Mouse (Mus musculus) layer of hippocampus, adult 8-10 months (tissue): ENCODE data around the gene Tcea3. TPM values are rescaled to one million over a fixed set of nuclear protein-coding genes. Genes with fewer than 3 reads are reported as not detected.
A peak's percentile ranks its signal among the peaks of the same experiment; 100 is the strongest.

ENCODE experiments used
- DNase-seq, 2 experiments: peaks; one replicate each; pipeline ENCODE4 v3.0.0; 2022; ENCODE audit warnings: low spot score in 2 of 2
- total RNA-seq, 4 experiments: library from RNA; stranded (reverse); gene quantifications; 2 replicates each; pipeline ENCODE4 v1.2.4; 2022

Tcea3 gene
- total RNA-seq, 4 experiments from 2014 or later, result 0.45 to 0.94 (median 0.64) TPM; not detected in 1

DNA sequence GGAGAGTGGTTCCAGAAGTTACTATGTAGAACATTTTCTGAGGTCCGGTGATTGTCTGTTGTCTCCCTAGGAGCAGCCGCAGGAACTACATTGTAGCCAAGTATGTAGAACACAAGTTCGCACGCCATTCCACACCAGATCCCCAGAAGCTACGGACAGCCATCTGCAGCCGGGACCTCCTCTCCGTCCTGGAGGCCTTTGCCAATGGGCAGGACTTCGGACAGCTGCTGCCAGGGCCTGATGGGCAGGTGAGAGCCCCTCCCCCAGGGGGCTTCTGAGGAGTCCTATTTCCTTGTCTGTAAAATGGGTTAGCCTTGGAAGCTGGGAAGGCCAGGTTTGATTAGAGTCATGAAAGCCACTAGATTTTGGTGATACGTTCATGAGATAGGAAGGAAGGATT, 8.4 kb upstream of the Tcea3 start:
- no peak for DNase-seq

- peak; percentile 78 to 82 for DNase-seq
Measured at GRCm38 (mm10) chr4:136239622-136240021, 7.9 kb upstream of the Tcea3 start.

- no peak for DNase-seq
Measured at GRCm38 (mm10) chr4:136240123-136240522, 7.4 kb upstream of the Tcea3 start.

GRCm38 (mm10) chr4:136240955-136241354, 6.6 kb upstream of the Tcea3 start:
- no peak for DNase-seq

- no peak for DNase-seq
Measured at GRCm38 (mm10) chr4:136242065-136242703, 5.3 kb upstream of the Tcea3 start.

- DNase-seq, result no peak
Measured at GRCm38 (mm10) chr4:136242728-136243127, 4.8 kb upstream of the Tcea3 start.

DNA sequence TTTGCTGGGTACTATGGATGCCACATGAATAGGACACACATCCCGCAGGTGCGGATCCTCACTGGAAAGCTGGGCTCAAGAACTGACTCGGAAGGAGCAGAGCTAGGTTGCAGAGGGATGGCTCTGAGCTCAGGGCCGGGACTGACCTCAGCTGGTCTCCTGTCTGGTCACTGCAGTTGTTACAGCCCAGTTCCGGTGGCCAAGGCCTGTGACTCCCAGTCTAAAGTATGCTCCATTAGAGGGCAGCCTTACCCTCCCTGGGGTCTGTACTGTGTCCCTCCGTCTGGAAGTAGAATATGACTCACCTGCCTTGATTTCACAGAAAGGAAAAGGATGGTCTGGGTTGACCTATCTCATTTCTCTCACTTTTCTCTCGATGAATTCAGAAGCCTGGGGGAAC, 3.3 kb upstream of the Tcea3 start:
- no peak for DNase-seq

DNA sequence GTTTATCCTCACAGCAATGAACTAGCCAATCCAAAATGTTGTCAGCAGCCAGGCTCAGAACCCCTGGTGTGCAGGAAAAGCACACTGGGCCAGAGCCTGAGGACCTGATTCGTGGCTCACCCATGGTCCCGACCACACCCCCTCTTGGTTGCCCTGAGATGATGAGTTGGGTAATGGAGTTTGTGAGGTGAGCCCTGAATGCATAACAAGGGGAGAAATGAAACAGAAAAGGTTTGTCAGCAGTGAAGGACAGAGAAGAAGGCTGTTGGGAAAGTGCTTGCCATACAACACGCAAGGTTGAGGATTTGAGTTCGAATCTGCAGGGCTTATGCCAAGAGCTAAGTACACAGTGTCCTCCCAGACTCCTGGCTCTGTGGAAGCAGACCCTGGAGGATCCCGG, 1.8 kb upstream of the Tcea3 start:
- no peak for DNase-seq

DNA sequence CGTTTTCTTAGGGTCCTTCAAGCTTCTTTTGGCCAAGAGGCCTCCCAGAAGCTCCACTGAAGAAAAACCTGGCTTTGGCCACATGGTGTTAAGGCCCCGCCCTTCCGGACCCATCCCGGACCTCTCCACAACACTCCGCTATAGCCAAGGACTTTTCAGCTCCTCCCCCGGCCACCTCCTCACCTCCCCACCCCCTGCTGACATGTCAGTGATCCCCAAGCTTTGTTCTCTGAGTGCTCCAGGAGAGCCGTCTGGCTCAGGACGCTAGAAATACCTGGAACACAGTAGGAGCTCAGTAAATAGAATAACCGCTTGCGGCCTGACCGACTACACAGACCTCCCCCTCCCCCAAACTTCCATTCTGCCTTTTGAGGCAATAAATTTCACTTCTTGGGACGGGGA, 960 bp upstream of the Tcea3 start:
- no peak for DNase-seq

- no peak for DNase-seq
Measured at GRCm38 (mm10) chr4:136247386-136247728, 172 bp upstream of the Tcea3 start.

- DNase-seq, result no peak
Measured at GRCm38 (mm10) chr4:136248464-136249331, 1.2 kb downstream of the Tcea3 start.

- no peak for DNase-seq
Measured at GRCm38 (mm10) chr4:136249332-136249647, 1.8 kb downstream of the Tcea3 start.

DNA sequence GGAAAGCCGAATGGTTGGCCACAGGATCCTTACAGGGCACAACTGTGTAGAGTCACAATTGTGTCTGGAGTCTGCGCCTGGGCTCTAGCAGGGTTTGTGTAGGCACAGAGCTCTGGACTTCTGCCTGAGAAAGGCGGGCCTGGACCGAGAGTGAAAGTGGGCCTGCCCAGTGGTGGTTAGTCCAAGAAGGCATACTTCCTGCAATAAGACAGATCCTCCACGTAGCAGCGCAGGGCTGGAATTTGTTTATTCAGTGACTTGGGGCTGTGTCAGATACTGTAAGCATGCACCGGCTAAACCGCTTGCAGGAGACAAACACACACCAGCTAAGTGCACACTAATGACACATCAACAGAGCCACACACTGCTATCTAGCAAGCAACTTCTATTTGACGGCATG, 2.3 kb downstream of the Tcea3 start:
- no peak for DNase-seq

DNA sequence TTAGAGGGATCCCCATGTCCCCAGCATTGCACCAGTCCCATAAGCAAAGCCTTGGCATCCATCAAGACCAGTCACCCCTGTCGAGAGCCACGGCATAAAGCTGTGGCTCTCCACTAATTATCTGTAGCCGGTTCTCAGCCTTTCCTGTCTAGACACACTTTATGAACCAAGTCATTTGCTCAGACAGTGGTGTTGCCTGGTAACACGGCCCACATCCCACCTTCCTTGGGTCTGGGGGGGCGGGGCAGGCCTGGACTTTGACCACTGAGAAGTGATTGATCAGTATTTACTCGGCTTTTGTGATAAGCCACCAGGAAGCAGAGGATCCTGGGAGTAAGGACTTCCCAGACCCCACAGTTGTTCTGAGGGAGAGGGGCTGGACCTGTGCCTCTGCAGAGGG, 8.4 kb downstream of the Tcea3 start:
- DNase-seq, result no peak

- no peak for DNase-seq
Measured at GRCm38 (mm10) chr4:136256696-136257095, 9.2 kb downstream of the Tcea3 start.

DNA sequence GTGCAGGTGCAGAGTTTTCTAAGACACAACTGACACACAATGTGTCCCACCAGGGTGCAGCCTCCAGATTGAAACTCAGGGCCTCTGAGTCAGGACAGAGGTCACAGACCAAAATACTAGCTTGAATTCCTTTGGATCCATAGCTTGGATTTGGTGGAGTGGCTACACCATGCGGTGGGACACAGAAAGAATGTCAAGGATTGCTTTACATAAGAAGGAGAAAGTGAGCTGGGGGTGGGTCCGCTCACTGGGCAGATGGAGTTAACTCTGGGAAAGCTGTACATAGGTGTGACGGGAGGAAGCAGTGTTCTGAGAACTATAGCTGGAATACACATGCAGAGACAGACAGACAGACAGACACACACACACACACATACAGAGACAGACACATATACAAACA, 12.4 kb downstream of the Tcea3 start:
- DNase-seq, result no peak

GRCm38 (mm10) chr4:136260491-136261180, 13.1 kb downstream of the Tcea3 start:
- peak; percentile 31 to 77 for DNase-seq

GRCm38 (mm10) chr4:136261912-136262311, 14.4 kb downstream of the Tcea3 start:
- no peak for DNase-seq

DNA sequence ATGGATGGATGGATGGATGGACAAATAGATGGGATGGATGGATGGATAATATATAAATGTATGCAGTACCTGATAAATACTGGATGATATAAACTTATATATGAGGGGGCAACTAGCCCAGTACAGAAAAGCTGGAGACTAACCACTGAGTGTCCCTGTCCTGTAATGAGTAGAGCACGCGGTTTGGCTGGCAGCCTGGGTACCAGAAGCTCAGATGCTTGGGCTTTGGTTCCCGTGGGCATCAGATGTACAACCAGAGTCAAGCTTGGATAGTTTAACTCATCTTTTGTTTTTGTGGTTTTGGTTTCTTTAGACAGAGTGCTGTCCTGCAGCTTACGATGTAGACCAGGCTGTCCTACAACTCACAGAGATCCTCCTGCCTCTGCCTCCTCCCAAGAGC, 16.0 kb downstream of the Tcea3 start:
- DNase-seq, result no peak

DNA sequence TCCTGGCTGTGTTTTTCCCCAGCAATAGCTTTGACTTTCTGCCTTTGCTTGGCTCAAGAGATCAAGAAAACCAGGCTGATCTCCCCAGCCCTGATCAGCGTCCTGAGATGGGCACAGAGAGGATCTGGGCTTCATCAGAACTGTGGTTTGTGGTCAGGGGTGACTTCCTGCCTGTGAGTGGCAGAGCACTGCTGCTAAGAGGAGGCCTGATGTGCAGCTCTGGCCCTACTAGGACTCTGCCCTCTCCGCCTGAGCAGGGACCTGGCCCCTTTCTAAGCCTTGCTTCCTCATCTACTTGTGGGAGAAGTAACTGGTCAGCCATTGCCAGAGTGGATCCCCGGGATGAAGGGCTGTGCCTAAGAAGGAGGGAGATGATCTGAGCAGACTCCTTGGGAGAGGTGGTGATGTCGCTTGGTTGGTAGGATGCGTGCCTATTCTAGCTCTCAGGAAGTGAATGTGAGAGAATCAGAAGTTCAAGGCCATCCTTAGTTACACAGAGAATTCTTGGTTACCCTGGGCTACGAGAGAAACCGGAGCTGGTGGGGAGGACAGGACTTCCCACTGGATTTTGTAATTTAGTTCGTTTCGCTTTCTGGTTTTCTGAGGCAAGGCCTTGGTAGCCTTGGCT, 19.3 kb downstream of the Tcea3 start:
- DNase-seq, result no peak

GRCm38 (mm10) chr4:136268912-136269311, 21.4 kb downstream of the Tcea3 start:
- DNase-seq, result no peak

- no peak for DNase-seq
Measured at GRCm38 (mm10) chr4:136270648-136271047, 23.1 kb downstream of the Tcea3 start.
